Mouse (Mus musculus): ENCODE measurements around the gene Olfr643. TPM values are rescaled to one million over a fixed set of nuclear protein-coding genes. Genes with fewer than 3 reads are reported as not detected.

Gene Olfr643
- polyA plus RNA-seq, 1 experiment from 2014 or later: not detected

- H3K27me3 ChIP-seq (ENCODE audit: insufficient read depth, poor library complexity, severe bottlenecking): no peaks in the 10 kb centered on the region
- no peak for DNase-seq (ENCODE audit: low spot score)
- no peak within 1 kb of the TSS for H3K27ac ChIP-seq
- H3K9me3 ChIP-seq: no peaks in the 10 kb centered on the region
- no peaks in the 10 kb centered on the region for H3K36me3 ChIP-seq
- no peaks in the 10 kb centered on the region for H3K4me1 ChIP-seq
- 70% methylated on average over 2 of the region's 2 CpGs for WGBS
- no peak within 1 kb of the TSS for H3K4me3 ChIP-seq
Measured at GRCm38 (mm10) chr7:104071769-104072168, 65.4 kb downstream of the Olfr643 start, which contains the start of gene Olfr644. Gene Olfr644, minus strand, starts transcription at chr7:104071869.

GRCm38 (mm10) chr7:104061345-104061744 is 75.9 kb downstream of the Olfr643 start, which contains the start of gene 4930516K23Rik:
Gene 4930516K23Rik, minus strand, starts transcription at chr7:104061445.
- Histone ChIP-seq H3K9me3 (no peaks in the 10 kb centered on the region), H3K27me3 (ENCODE audit: insufficient read depth, poor library complexity, severe bottlenecking) (no peaks in the 10 kb centered on the region), H3K36me3 (no peaks in the 10 kb centered on the region), H3K4me3 (no peak within 1 kb of the TSS), H3K4me1 (no peaks in the 10 kb centered on the region), H3K27ac (no peak within 1 kb of the TSS)
- 47% methylated on average over 2 of the region's 2 CpGs for WGBS
- no peak for DNase-seq (ENCODE audit: low spot score)

GRCm38 (mm10) chr7:104059215-104059614 is 78.0 kb downstream of the Olfr643 start:
- no peaks in the 10 kb centered on the region for H3K36me3 ChIP-seq
- no peak overlapping the region for H3K4me3 ChIP-seq
- no peaks in the 10 kb centered on the region for H3K27me3 ChIP-seq (ENCODE audit: insufficient read depth, poor library complexity, severe bottlenecking)
- H3K9me3 ChIP-seq: no peaks in the 10 kb centered on the region
- H3K4me1 ChIP-seq: no peaks in the 10 kb centered on the region
- DNase-seq (ENCODE audit: low spot score): no peak
- H3K27ac ChIP-seq: no peak overlapping the region
- 87% methylated on average over 1 of the region's 1 CpGs for WGBS

GRCm38 (mm10) chr7:104052566-104052965 is 84.6 kb downstream of the Olfr643 start, which contains the start of gene Olfr642:
Gene Olfr642, minus strand, starts transcription at chr7:104052666.
- no peak for DNase-seq (ENCODE audit: low spot score)
- 60% methylated on average over 1 of the region's 1 CpGs for WGBS
- Histone ChIP-seq H3K9me3 (no peaks in the 10 kb centered on the region), H3K36me3 (no peaks in the 10 kb centered on the region), H3K27ac (no peak within 1 kb of the TSS), H3K4me3 (no peak within 1 kb of the TSS), H3K4me1 (no peaks in the 10 kb centered on the region), H3K27me3 (ENCODE audit: insufficient read depth, poor library complexity, severe bottlenecking) (no peaks in the 10 kb centered on the region)

GRCm38 (mm10) chr7:104050745-104051144 is 86.5 kb downstream of the Olfr643 start:
- no peak for DNase-seq (ENCODE audit: low spot score)
- Histone ChIP-seq H3K36me3 (no peaks in the 10 kb centered on the region), H3K27ac (no peak overlapping the region), H3K4me3 (no peak overlapping the region), H3K4me1 (no peaks in the 10 kb centered on the region), H3K27me3 (ENCODE audit: insufficient read depth, poor library complexity, severe bottlenecking) (no peaks in the 10 kb centered on the region), H3K9me3 (no peaks in the 10 kb centered on the region)
- 79% methylated on average over 4 of the region's 4 CpGs for WGBS

- WGBS: 62% methylated on average over 1 of the region's 1 CpGs
- no peaks in the 10 kb centered on the region for H3K36me3 ChIP-seq
- H3K4me3 ChIP-seq: no peak within 1 kb of the TSS
Measured at GRCm38 (mm10) chr7:104035145-104035544, 102.1 kb downstream of the Olfr643 start, which contains the start of gene Olfr641. Gene Olfr641, plus strand, starts transcription at chr7:104035445.

GRCm38 (mm10) chr7:104026978-104027377 is 110.2 kb downstream of the Olfr643 start:
- no peaks in the 10 kb centered on the region for H3K36me3 ChIP-seq
- H3K27ac ChIP-seq: no peak overlapping the region
- H3K4me3 ChIP-seq: no peak overlapping the region
- H3K4me1 ChIP-seq: no peaks in the 10 kb centered on the region
- no peaks in the 10 kb centered on the region for H3K9me3 ChIP-seq
- DNase-seq (ENCODE audit: low spot score): no peak
- WGBS: 71% methylated on average over 3 of the region's 3 CpGs
- H3K27me3 ChIP-seq (ENCODE audit: insufficient read depth, poor library complexity, severe bottlenecking): no peaks in the 10 kb centered on the region

More at GRCm38 (mm10) chr7:104035145-104035544, 102.1 kb downstream of the Olfr643 start, which contains the start of gene Olfr641:
- Histone ChIP-seq H3K9me3 (no peaks in the 10 kb centered on the region), H3K4me1 (no peaks in the 10 kb centered on the region), H3K27ac (no peak within 1 kb of the TSS), H3K27me3 (ENCODE audit: insufficient read depth, poor library complexity, severe bottlenecking) (no peaks in the 10 kb centered on the region)
- DNase-seq (ENCODE audit: low spot score): no peak

- H3K4me3 ChIP-seq: no peak within 1 kb of the TSS
- H3K36me3 ChIP-seq: no peaks in the 10 kb centered on the region
- H3K4me1 ChIP-seq: no peaks in the 10 kb centered on the region
- WGBS: 69% methylated on average over 6 of the region's 6 CpGs
- no peak for DNase-seq (ENCODE audit: low spot score)
- no peak within 1 kb of the TSS for H3K27ac ChIP-seq
- no peaks in the 10 kb centered on the region for H3K9me3 ChIP-seq
- no peaks in the 10 kb centered on the region for H3K27me3 ChIP-seq (ENCODE audit: insufficient read depth, poor library complexity, severe bottlenecking)
Measured at GRCm38 (mm10) chr7:104025473-104025872, 111.7 kb downstream of the Olfr643 start, which contains the start of gene Olfr640. Gene Olfr640, minus strand, starts transcription at chr7:104025573.

- no peaks in the 10 kb centered on the region for H3K9me3 ChIP-seq
- 80% methylated on average over 6 of the region's 6 CpGs for WGBS
- H3K4me3 ChIP-seq: no peak overlapping the region
- H3K4me1 ChIP-seq: no peaks in the 10 kb centered on the region
- H3K36me3 ChIP-seq: no peaks in the 10 kb centered on the region
- no peak overlapping the region for H3K27ac ChIP-seq
- no peak for DNase-seq (ENCODE audit: low spot score)
- H3K27me3 ChIP-seq (ENCODE audit: insufficient read depth, poor library complexity, severe bottlenecking): no peaks in the 10 kb centered on the region
Measured at GRCm38 (mm10) chr7:104021651-104022050, 115.6 kb downstream of the Olfr643 start.

- no peaks in the 10 kb centered on the region for H3K9me3 ChIP-seq
- no peaks in the 10 kb centered on the region for H3K27me3 ChIP-seq (ENCODE audit: insufficient read depth, poor library complexity, severe bottlenecking)
- no peak overlapping the region for H3K4me3 ChIP-seq
- H3K36me3 ChIP-seq: no peaks in the 10 kb centered on the region
- H3K4me1 ChIP-seq: no peaks in the 10 kb centered on the region
- no peak overlapping the region for H3K27ac ChIP-seq
- DNase-seq (ENCODE audit: low spot score): no peak
- 79% methylated on average over 1 of the region's 1 CpGs for WGBS
Measured at GRCm38 (mm10) chr7:104018953-104019352, 118.3 kb downstream of the Olfr643 start.

- no peaks in the 10 kb centered on the region for H3K36me3 ChIP-seq
- H3K27me3 ChIP-seq (ENCODE audit: insufficient read depth, poor library complexity, severe bottlenecking): no peaks in the 10 kb centered on the region
- no peak for DNase-seq (ENCODE audit: low spot score)
- H3K9me3 ChIP-seq: no peaks in the 10 kb centered on the region
- no peak within 1 kb of the TSS for H3K27ac ChIP-seq
- no peak within 1 kb of the TSS for H3K4me3 ChIP-seq
- no peaks in the 10 kb centered on the region for H3K4me1 ChIP-seq
Measured at GRCm38 (mm10) chr7:104017203-104017602, 120.0 kb downstream of the Olfr643 start, which contains the start of gene Olfr639. Gene Olfr639, minus strand, starts transcription at chr7:104017303.

GRCm38 (mm10) chr7:103999124-103999523 is 138.1 kb downstream of the Olfr643 start:
- DNase-seq (ENCODE audit: low spot score): no peak
- Histone ChIP-seq H3K9me3 (no peaks in the 10 kb centered on the region), H3K36me3 (no peaks in the 10 kb centered on the region), H3K4me3 (no peak overlapping the region), H3K27ac (no peak overlapping the region), H3K4me1 (no peaks in the 10 kb centered on the region), H3K27me3 (ENCODE audit: insufficient read depth, poor library complexity, severe bottlenecking) (no peaks in the 10 kb centered on the region)

- no peak within 1 kb of the TSS for H3K4me3 ChIP-seq
- no peak within 1 kb of the TSS for H3K27ac ChIP-seq
- no peaks in the 10 kb centered on the region for H3K9me3 ChIP-seq
- no peaks in the 10 kb centered on the region for H3K4me1 ChIP-seq
- H3K36me3 ChIP-seq: no peaks in the 10 kb centered on the region
- DNase-seq (ENCODE audit: low spot score): no peak
- H3K27me3 ChIP-seq (ENCODE audit: insufficient read depth, poor library complexity, severe bottlenecking): no peaks in the 10 kb centered on the region
Measured at GRCm38 (mm10) chr7:103998446-103998845, 138.8 kb downstream of the Olfr643 start, which contains the start of gene Olfr638. Gene Olfr638, plus strand, starts transcription at chr7:103998746.

- no peaks in the 10 kb centered on the region for H3K4me1 ChIP-seq
- DNase-seq (ENCODE audit: low spot score): no peak
- WGBS: 52% methylated on average over 1 of the region's 1 CpGs
- H3K27me3 ChIP-seq (ENCODE audit: insufficient read depth, poor library complexity, severe bottlenecking): no peaks in the 10 kb centered on the region
- no peak overlapping the region for H3K27ac ChIP-seq
- no peak overlapping the region for H3K4me3 ChIP-seq
- no peaks in the 10 kb centered on the region for H3K9me3 ChIP-seq
- no peaks in the 10 kb centered on the region for H3K36me3 ChIP-seq
Measured at GRCm38 (mm10) chr7:103971782-103972181, 165.4 kb downstream of the Olfr643 start.
